ENCODE assay signal across 21 mouse cellular contexts in the genomic region with DNA sequence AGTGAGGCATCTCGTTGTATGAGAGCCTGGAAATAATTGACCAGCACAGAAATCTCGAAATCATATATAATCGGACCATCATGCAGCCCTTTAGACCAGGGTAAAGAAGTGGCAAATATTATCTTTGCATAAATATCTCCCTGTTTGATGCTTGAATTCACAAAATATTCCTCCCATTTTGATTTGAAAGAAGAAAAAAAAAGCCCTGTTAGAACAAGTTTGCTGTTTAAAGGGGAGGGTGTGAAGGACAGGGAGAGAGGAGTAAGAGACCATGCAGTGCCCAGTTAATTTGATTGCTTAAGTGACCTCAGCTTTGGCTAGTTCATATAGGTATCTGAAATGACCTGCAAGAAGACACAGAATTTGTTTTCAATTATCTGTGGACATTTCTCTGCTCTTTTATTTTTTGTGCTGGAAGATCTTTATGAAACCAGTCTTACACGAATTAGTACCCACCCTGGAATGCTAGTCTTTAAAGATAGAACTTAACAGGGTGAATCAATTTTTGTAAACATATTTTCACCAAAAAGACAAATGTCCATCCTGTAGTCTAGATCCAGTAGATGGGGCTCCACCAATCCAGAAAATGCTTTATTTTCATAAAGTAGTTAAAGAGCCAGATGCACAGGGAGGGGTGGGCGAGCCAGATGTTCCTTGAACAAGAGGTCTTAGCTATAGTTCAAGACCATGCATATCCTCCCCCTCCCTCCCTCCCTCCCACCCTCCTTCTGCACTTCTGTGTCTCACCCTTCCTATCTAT. TPM values are rescaled to one million over a fixed set of nuclear protein-coding genes. Genes with fewer than 3 reads are reported as not detected.
"Had no signal": no experiment of that assay in that cellular context is flagged by ENCODE, and none has a peak within 500 bp of the region (broad histone marks: within the 10 kb centered on the region; RNA-seq: fewer than 3 reads in every experiment).

No protein-coding gene starts in this region.

- H3K4me3 ChIP-seq: layer of hippocampus, adult 2 months; liver, embryonic 13.5 days; midbrain, embryonic 12.5 days; neural tube, embryonic 13.5 days had no signal

- ATAC-seq: intestine, postnatal 0 days had no signal

- H3K9me3 ChIP-seq: liver, embryonic 13.5 days; midbrain, embryonic 12.5 days; neural tube, embryonic 13.5 days had no signal

- H3K27ac ChIP-seq: kidney, postnatal 0 days; layer of hippocampus, adult 2 months; liver, embryonic 13.5 days; midbrain, embryonic 12.5 days; neural tube, embryonic 13.5 days; stomach, postnatal 0 days had no signal

- DNase-seq: kidney, adult 2 months; kidney, postnatal 25 days; layer of hippocampus, adult 9-11 months; liver, embryonic 13.5 days; lung, adult 2 months; lung, postnatal 14 days; lung, postnatal 4 days; right cerebral cortex, adult 18-20 months; right cerebral cortex, postnatal 14 days; right cerebral cortex, postnatal 4 days; thymus, adult 2 months; thymus, postnatal 14 days; thymus, postnatal 4 days had no signal

- H3K4me2 ChIP-seq: liver, embryonic 13.5 days; neural tube, embryonic 13.5 days had no signal

- H3K36me3 ChIP-seq: liver, embryonic 13.5 days; midbrain, embryonic 12.5 days; neural tube, embryonic 13.5 days had no signal

- H3K9ac ChIP-seq: liver, embryonic 13.5 days; midbrain, embryonic 12.5 days; neural tube, embryonic 13.5 days had no signal

RNA-seq across cellular contexts. Expression of a gene that starts 3.0 kb away (rescaled TPM):
- polyA plus RNA-seq: kidney, adult 2 months; liver, adult 2 months; lung, adult 2 months; lung, embryonic 16.5 days had no signal
